Mouse (Mus musculus) v-Abl transformed pro-B cells (cell line): Measurements from ENCODE around the gene Fem1b.

Experiments
- in situ Hi-C, 2 experiments: fragments of 400-800 bp; cut with MboI; formaldehyde crosslinking; loops; one replicate each; pipeline ENCODE4 v1.15.1; 2025; ENCODE audit not compliant: unreplicated experiment in 2 of 2

Gene Fem1b

DNA sequence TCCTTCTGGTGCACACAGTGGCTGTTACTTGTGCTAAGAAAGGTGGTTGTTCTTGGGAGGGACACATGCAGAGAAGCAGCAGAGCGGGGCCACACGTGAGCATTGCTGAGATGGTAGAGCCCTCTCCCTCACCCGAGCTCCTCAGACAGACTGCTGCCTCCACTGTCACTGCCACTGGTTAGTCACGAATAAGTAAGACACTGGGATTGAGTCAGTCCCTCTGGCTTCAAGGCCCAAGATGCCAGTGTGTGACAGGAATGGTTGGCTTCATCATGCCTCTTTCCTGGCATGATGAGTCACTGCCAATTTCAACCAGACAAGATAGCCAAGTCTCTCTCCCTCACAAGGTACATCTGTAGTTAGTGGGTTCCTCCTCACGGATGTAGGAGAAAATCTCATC lies 25.0 kb downstream of the Fem1b start:
- in situ Hi-C loops, result no loop called here

DNA sequence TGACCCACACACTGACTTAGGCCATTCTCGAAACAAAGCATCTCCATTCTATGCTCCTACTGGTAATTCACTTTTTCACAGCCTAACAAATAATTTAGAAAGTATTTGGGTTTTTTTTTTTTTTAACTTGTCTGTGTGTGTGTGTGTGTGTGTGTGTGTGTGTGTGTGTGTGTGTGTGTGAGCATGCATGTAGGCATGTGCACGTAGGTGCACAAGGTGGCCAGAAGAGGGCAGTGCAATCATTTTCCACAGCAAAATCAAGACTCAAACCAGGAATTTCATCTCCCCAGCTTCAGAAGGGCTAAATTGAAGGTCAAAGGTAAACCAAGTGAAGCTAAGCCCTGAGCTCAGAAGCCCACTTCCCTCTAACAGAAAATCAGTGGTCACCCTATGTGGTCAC lies 27.5 kb downstream of the Fem1b start:
- in situ Hi-C loops, result no loop called here

DNA sequence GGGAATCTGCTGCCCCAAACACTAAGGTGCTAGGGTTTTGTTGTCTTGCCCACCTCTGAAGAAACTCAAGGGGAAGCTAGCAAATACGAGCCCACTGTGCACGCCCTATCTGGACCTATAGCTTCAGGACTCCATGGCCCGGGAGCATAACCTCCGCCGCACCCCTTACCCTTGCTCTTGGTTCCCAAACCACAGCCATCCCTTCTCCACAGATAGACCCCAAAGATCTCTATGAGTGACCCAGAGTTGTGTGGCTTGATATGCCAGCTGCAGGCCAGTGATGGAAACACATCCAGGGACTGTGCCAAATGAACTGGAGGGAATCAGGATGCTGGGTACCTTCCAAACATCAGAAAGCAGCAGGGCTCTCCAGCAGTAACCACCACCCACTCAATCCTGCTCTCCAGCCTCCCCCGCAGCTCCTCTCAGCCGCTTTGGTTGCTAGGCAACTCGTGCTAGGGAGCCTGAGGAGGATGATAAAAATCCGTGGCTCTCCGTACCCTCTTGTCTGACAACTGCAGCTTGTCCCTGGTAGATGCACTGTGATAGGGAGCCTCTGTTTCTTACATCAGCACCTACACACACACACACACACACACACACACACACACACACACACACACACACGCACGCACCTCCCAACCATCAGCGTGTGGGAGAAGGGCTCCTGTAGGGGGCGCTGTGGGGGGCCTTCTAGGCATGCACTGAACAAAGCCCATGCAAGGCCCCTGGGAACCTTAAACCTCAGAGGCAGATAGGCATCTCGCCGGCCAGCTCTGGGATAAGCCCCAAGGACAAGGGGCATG lies 28.6 kb downstream of the Fem1b start:
- in situ Hi-C loops, result no loop called here

DNA sequence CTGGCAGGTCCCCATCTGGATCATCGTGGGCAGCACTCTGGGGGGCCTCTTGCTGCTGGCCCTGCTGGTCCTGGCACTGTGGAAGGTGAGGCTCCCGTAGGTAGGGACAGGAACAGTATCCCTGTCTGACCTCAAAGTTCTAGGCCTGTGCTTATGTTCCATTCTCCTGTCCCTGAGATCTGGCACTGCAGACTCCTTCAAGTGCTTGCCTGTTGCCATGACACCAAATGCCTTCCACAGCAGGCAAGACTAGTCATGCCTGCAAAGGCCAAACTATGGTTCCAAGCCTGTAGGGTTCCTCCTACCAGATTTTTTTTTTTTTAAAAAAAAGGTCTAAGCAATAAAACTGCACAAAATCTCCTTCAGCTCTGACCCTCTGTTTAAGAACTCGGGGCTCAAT lies 29.8 kb downstream of the Fem1b start:
- in situ Hi-C loops, result no loop called here

DNA sequence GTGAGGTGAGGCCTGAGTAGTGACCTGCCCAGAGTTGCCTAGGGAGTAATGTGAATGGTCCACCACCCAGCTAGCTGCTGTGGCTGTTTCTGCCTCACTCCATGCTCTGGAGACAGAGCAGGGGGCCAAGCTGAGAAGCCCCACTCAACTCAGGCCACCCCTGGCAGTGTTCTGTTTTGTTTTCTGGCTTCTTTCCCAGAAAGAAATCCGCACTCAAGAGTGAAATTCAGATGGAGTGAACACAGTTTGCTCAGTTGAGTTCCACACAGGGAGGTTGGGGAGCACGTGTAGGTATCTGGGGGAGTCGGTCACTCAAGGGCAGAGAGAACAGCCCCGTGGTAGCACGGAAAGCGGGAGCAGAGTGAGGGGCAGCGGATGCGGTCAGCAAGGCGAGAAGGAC lies 33.0 kb downstream of the Fem1b start:
- in situ Hi-C loops, result loop anchor here in 1 of 2 experiments (10.0 kb wide), 1 partner anchor 484 kb away; no protein-coding TSS in a partner anchor

DNA sequence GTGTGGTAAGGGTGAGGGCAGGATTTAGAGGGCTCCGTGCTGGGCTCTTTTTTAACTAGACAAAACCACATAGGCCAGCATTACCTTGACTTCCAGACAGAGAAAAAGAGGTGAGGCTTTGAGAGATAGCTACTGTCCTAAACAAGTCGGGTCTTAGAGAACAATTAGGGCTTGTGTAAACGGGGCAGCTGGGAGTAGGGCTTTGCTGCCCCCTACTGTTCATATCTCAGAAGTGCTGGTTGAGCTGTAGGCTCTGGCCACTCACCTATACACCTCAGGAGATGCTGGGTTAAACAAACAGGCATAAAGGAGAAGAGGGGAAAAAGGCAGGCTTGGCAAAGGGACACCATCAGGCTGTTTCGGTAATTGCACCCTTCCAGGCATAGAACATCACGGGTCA lies 34.3 kb downstream of the Fem1b start:
- in situ Hi-C loops, result loop anchor here in 1 of 2 experiments (10.0 kb wide), 1 partner anchor 483 kb away; no protein-coding TSS in a partner anchor

DNA sequence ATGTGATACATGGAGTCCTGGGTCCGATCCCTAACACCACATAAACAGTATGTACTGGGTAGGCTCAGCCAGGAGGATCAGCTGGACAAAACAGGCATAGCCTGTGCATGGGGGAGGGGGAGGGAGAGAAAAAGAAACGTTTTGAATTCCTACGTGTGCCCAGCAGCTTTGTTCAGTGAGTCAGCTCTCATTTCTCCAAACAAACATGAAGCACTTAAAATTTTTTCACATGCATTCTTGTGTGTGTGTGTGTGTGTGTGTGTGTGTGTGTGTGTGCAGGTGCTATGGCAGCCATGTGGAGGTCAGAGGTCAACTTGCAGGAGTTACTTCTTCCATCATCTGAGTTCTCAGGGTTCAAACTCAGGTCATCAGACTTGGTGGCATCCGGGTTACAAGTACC lies 36.3 kb downstream of the Fem1b start:
- in situ Hi-C loops, result loop anchor here in 1 of 2 experiments (10.0 kb wide), 1 partner anchor 481 kb away; no protein-coding TSS in a partner anchor

DNA sequence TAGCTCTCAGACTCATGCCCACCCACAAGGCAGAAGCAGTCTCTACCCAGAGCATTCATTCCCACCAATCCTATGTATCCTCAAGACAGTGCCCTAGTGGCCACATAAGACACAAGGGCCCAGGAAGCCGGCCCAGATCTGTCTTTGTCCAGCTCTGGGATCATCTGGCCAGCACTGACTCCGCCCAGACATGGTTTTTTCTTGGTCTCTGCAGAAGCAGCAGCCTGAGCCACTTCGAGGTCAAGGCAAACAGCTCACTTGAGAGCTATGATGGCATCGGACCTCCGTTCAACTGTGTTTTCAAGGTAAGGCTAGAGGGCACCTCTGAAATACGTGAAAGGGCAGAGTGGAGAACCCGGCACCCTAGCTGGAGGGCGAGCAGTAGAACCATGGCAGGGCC lies 39.0 kb downstream of the Fem1b start:
- in situ Hi-C loops, result loop anchor here (10.0 to 25.0 kb wide), 3 partner anchors 478 to 1090 kb away; partner anchors contain the start of gene Spesp1 (in 1 of the 2)

DNA sequence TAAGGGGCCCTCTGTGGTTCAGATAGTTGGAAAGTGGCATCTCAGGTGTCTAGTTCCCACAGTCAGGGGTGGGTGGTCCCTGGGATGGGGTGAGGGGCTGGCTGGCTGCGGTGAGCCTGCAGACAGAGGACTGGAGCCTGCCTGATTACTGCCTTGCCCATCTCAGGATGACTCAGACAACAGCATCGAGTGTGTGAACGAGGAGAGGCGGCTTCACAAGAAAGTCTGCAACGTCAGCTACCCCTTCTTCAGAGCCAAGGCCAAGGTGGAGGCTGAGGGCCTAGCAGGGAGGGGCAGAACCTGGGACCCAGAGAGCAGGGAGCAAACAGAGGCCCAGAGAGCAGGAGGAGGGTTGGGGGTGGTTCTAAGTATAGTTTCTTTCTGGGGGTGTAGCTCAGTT lies 43.4 kb downstream of the Fem1b start:
- in situ Hi-C loops, result loop anchor here in 1 of 2 experiments (25.0 kb wide), 2 partner anchors 481 to 1094 kb away; partner anchors contain the start of gene Spesp1

DNA sequence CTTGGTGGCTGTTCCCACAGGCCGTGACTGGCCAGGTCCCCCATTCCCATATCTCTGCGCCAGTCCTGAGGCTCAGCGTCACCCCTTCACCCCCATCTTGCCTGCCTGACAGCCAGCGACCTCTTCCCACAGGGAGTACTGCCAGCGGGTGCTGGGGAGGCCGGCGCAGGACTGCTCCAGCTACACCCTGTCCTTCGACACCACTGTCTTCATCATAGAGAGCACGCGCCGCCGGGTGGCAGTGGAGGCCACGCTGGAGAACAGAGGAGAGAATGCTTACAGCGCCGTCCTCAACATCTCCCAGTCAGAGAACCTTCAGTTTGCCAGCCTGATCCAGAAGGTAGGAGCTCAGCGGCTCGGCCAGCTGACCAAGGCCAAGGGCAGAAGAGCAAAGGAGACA lies 44.3 kb downstream of the Fem1b start:
- in situ Hi-C loops, result loop anchor here in 1 of 2 experiments (25.0 kb wide), 2 partner anchors 480 to 1095 kb away; partner anchors contain the start of gene Spesp1

DNA sequence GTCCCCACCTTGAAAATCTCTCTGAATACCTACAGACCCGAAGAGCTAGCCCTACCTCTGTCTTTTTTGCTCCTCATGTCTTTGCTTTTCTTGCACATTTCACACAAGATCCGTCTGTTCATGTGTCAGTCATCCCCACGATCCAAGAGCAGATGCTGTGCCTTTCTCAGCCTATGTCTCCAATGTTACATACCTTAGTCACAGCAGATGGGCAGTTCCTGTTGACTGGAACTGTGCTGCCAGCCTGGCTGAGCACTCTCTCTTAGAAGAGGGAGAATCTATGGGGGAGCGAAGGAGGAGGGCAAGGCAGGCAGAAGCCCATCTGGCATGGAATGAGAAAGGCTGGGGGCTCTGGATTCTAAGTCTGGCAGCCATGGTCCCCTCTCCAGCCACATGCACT lies 46.4 kb downstream of the Fem1b start:
- in situ Hi-C loops, result loop anchor here in 1 of 2 experiments (25.0 kb wide), 2 partner anchors 478 to 1097 kb away; partner anchors contain the start of gene Spesp1

DNA sequence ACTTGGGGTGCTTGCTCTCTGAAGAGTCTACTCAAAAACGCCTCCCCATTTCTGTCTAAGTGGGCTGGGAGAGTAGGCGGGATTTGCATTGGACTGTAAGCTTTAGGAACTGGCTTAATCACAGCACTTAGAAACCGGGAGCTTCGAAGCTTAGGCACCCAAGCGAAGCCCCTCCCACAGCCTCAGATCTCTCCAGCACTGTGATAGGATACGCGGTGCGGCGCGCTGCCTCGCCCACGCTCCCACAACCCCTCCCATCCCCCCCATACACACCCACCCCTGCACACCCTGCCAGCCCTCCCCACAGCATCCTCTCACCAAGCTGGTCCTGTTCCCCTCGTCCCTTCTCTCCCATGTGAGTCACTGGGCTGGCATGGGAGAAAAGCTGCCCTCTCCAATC lies 48.3 kb downstream of the Fem1b start:
- in situ Hi-C loops, result loop anchor here in 1 of 2 experiments (25.0 kb wide), 2 partner anchors 476 to 1099 kb away; partner anchors contain the start of gene Spesp1

DNA sequence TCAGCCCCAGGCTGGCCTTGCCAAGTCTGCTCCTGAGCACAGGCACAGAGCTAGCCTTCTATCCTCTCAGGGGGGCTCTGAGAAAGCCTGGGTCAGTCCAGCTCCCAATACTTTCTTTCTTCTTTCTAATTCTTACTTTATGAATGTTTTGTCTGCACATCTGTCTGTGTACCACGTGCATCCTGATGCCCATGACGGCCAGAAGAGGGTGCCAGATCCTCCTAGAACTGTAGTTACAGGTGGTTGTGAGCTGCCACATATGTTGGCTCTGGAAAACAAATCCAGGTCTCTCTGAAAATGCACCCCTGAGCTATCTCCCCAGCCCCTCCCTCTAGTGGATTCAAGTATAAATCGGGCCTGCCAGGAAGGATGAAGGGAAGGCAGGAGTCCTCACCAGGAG lies 52.1 kb downstream of the Fem1b start:
- in situ Hi-C loops, result loop anchor here in 1 of 2 experiments (25.0 kb wide), 2 partner anchors 472 to 1103 kb away; partner anchors contain the start of gene Spesp1

DNA sequence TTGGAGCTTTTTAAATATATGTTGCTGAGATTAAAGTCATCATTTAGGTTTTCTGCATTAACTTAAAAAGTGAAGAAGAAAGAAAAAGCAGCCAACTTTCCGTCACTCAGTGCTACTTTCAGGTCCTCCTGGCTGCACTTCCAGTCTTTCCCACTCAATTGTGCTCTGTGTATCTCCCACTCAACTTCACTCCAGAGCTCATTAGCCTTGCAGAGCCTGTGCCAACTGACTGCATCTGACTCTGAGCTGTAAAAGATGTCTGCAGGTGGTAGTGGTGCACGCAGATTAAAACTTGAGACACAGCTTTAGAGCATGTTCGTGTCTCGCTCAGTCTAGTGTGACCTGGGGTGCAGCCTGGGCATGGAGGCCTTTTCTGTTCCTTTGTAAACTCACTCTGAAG lies 53.4 kb downstream of the Fem1b start:
- in situ Hi-C loops, result loop anchor here in 1 of 2 experiments (25.0 kb wide), 2 partner anchors 471 to 1104 kb away; partner anchors contain the start of gene Spesp1

DNA sequence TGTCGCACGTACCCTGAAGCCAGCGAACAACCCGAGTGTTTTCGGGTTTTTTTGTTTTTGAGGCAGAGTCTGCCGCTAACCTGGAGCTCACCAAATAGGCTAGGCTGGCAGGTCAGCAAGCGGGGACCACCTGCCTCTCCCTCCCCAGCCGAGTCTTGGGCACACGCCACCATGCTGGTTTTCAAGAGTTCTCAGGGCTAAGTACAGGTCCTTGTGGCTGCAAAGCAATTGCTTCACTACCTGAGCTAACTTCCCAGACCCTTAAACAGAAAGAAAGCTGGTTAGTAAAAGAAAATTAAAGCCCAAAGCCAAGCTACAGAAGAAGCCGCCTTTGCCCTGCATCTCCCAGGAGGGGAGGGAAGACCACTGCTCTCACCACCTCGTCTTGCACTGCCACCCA lies 61.4 kb downstream of the Fem1b start:
- in situ Hi-C loops, result loop anchor here in 1 of 2 experiments (25.0 kb wide), 2 partner anchors 463 to 1112 kb away; partner anchors contain the start of gene Spesp1

DNA sequence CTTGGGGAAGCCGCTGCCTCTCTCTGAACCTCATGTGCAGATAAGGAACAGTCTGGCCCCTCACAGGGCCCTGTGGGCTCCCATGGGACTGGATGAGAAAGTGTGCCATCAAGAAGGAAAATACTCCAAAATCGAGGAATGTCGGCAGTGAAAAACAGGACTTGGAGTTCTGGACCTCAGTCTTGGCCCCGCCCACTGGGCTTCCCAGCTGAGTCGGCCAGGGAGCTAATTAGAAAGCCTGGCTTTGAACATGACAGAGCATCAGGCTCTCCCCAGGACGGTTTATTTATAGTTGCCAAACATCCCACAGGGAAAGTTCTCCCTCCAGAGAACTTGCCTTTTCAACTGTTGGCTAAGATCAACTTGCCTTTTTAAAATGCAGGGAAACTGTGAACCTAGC lies 62.1 kb downstream of the Fem1b start:
- in situ Hi-C loops, result loop anchor here in 1 of 2 experiments (10.0 to 25.0 kb wide), 3 partner anchors 462 to 1113 kb away; partner anchors contain the start of gene Spesp1

DNA sequence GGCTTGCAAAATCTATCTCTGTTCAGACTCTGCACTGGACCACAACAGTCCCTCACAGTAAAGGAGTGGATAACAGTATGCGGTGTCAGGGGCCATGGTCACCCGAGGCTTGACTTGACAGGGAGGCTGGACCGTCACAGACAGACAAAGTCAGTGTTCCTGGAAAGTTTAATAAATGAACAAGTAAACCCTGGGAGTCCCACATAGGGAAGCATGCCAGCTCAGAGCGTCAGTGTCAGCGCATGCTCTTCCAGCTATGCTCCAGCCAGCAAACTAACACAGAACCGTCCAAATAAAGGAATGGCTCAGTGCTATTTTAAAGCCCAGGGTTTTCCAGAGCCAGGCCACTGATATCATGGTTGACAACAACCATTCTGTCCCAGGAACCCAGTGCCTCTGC lies 65.1 kb downstream of the Fem1b start:
- in situ Hi-C loops, result loop anchor here in 1 of 2 experiments (10.0 kb wide), 1 partner anchor 718 kb away; no protein-coding TSS in a partner anchor

DNA sequence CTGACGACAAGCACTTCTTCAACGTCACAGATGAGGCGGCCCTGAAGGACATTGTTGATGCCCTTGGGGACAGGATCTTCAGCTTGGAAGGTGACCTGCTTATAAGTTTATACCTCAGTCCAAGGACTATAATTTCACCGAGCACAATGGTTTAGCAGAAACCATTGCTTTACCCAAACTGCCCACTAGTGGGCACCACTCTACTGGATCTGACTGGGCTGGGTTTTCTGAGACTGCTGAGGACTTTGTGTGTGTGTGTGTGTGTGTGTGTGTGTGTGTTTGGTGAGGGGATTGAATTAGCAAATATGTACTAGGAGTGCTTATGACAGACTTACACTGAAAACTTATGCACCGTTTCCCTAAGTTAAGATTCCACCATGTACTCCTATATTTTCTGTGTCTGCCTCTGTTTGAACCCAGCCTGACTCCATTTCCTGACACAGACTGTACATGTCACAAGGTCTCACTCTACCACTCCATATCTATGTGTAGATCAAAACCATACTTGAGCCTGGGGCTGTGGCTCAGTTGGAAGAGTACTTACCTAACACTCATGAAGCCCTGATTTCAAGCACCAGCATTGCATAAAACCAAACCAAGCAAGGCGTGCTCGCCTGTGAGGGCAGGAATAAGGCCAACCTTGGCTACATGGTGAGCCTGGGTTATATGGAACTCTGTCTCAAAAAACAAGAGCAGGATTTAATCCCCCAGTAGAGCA lies 67.0 kb downstream of the Fem1b start:
- in situ Hi-C loops, result loop anchor here in 1 of 2 experiments (5.0 to 10.0 kb wide), 2 partner anchors 383 to 720 kb away; no protein-coding TSS in a partner anchor
